Mouse (Mus musculus) liver, embryonic 11.5 days (tissue): ENCODE results near the gene Zswim1. TPM values are rescaled to one million over a fixed set of nuclear protein-coding genes. Genes with fewer than 3 reads are reported as not detected.
"Not testable (repeated sequence)": the region's sequence is repeated elsewhere in the genome, so short reads cannot be mapped to it uniquely, and the experiment has no call there.

ENCODE experiments used
- ATAC-seq: fragments of 200-750 bp; cut with Nextera tagmentation; replicated peaks from 2 replicates; pipeline ENCODE4 v1.8.0; 2017; ENCODE audit warnings: moderate number of reproducible peaks, mild to moderate bottlenecking, moderate TSS enrichment, moderate library complexity; ENCODE audit not compliant: low FRiP score
- DNase-seq: peaks from one replicate; pipeline ENCODE4 v3.0.0-alpha.2; 2017; ENCODE audit warnings: low spot score
- H3K27ac ChIP-seq: fragments of 300-500 bp; sonication (generic); 2 replicates; pipeline ENCODE4 v1.5.1; 2014; ENCODE audit warnings: mild to moderate bottlenecking, low read depth, low read length, control low read depth
- H3K27me3 ChIP-seq: fragments of 300-500 bp; sonication (generic); replicated peaks from 2 replicates; pipeline ENCODE4 v1.6.1; 2014; ENCODE audit warnings: low read length, mixed read lengths; ENCODE audit not compliant: control insufficient read depth, insufficient read depth
- H3K36me3 ChIP-seq: fragments of 300-500 bp; sonication (generic); 2 replicates; pipeline ENCODE4 v1.6.1; 2014; ENCODE audit warnings: mild to moderate bottlenecking, low read length, moderate library complexity, mixed read lengths; ENCODE audit not compliant: control insufficient read depth, insufficient read depth
- H3K4me1 ChIP-seq: fragments of 300-500 bp; sonication (generic); replicated peaks from 2 replicates; pipeline ENCODE4 v1.6.1; 2014; ENCODE audit warnings: low read length, mixed read lengths; ENCODE audit not compliant: control insufficient read depth, insufficient read depth
- H3K4me2 ChIP-seq: fragments of 300-500 bp; sonication (generic); 2 replicates; pipeline ENCODE4 v1.6.1; 2014; ENCODE audit warnings: mild to moderate bottlenecking, control low read depth, moderate library complexity
- H3K4me3 ChIP-seq: fragments of 300-500 bp; sonication (generic); 2 replicates; pipeline ENCODE4 v1.5.1; 2014; ENCODE audit warnings: low read depth, low read length, control low read depth
- H3K9ac ChIP-seq: fragments of 300-500 bp; sonication (generic); 2 replicates; pipeline ENCODE4 v1.6.1; 2014; ENCODE audit warnings: low read depth, low read length, control low read depth
- H3K9me3 ChIP-seq: fragments of 300-500 bp; sonication (generic); 2 replicates; pipeline ENCODE4 v1.6.1; 2016; ENCODE audit warnings: low read length, inconsistent platforms, mixed read lengths; ENCODE audit not compliant: control insufficient read depth
- WGBS: fragments of 180-500 bp; shearing (Covaris S2); extraction: QIAGEN DNeasy Blood & Tissue Kit; methylation state at CpG from one replicate; pipeline ENCODE4 v1.1.7; 2014; 5-methylcytosine and 5-hydroxymethylcytosine counted together
- polyA plus RNA-seq: library from polyadenylated mRNA; unstranded; fragments of >200 nt; fragmentation: Nextera tagmentation; extraction: Ambion mirVana; gene quantifications from 2 replicates; pipeline ENCODE4 v1.2.1, GENCODE M21; 2014

Gene Zswim1
- polyA plus RNA-seq, 1 experiment from 2014 or later, result 13.7 TPM

- 65% methylated on average over 6 of the region's 6 CpGs for WGBS
- Histone ChIP-seq H3K4me2 (no peak overlapping the region), H3K4me3 (no peak overlapping the region), H3K27me3 (no peaks in the 10 kb centered on the region), H3K4me1 (peaks cover 9% of the 10 kb centered on the region), H3K27ac (no peak overlapping the region), H3K36me3 (no peaks in the 10 kb centered on the region), H3K9ac (no peak overlapping the region), H3K9me3 (no peaks in the 10 kb centered on the region)
- no peak for ATAC-seq
- DNase-seq, result no peak
Measured at GRCm38 (mm10) chr2:164871602-164872303, 49.3 kb downstream of the Zswim1 start.

- H3K9me3 ChIP-seq, result no peaks in the 10 kb centered on the region
- WGBS, result 41% methylated on average over 3 of the region's 3 CpGs
- H3K9ac ChIP-seq, result no peak overlapping the region
Measured at GRCm38 (mm10) chr2:164873621-164874020, 51.1 kb downstream of the Zswim1 start.

GRCm38 (mm10) chr2:164874239-164874769, 51.8 kb downstream of the Zswim1 start:
- Histone ChIP-seq H3K9me3 (no peaks in the 10 kb centered on the region), H3K4me3 (no peak overlapping the region), H3K36me3 (no peaks in the 10 kb centered on the region), H3K4me2 (no peak overlapping the region), H3K4me1 (peaks cover 15% of the 10 kb centered on the region), H3K27ac (no peak overlapping the region), H3K9ac (no peak overlapping the region), H3K27me3 (no peaks in the 10 kb centered on the region)
- DNase-seq (no peak), ATAC-seq (no peak)
- WGBS, result 35% methylated on average over 1 of the region's 1 CpGs

More at GRCm38 (mm10) chr2:164873621-164874020, 51.1 kb downstream of the Zswim1 start:
- H3K4me2 ChIP-seq, result no peak overlapping the region
- DNase-seq, result no peak
- no peaks in the 10 kb centered on the region for H3K27me3 ChIP-seq
- H3K27ac ChIP-seq, result no peak overlapping the region
- ATAC-seq, result no peak
- H3K4me1 ChIP-seq, result peaks cover 15% of the 10 kb centered on the region
- no peaks in the 10 kb centered on the region for H3K36me3 ChIP-seq
- H3K4me3 ChIP-seq, result no peak overlapping the region

GRCm38 (mm10) chr2:164875648-164876047, 53.2 kb downstream of the Zswim1 start:
- not testable (repeated sequence) for ATAC-seq, H3K27me3 ChIP-seq, H3K9me3 ChIP-seq, H3K9ac ChIP-seq, DNase-seq, H3K4me2 ChIP-seq, H3K27ac ChIP-seq, H3K4me3 ChIP-seq, H3K36me3 ChIP-seq
- peaks cover 19% of the 10 kb centered on the region for H3K4me1 ChIP-seq
- WGBS, result 41% methylated on average over 2 of the region's 2 CpGs

Other genes starting within 250 kb of the Zswim1 start
- gene Spint3, start 249.2 kb upstream of the Zswim1 start, polyA plus RNA-seq, result not detected in 2 replicates
- not detected in 2 replicates for gene Wfdc6a, start 237.2 kb upstream of the Zswim1 start, polyA plus RNA-seq
- gene Eppin, start 229.1 kb upstream of the Zswim1 start, polyA plus RNA-seq, result not detected in 2 replicates
- not detected in 2 replicates for gene Wfdc6b, start 209.2 kb upstream of the Zswim1 start, polyA plus RNA-seq
- not detected in 2 replicates for gene Wfdc8, start 209.1 kb upstream of the Zswim1 start, polyA plus RNA-seq
- not detected in 2 replicates for gene Wfdc16, start 183.9 kb upstream of the Zswim1 start, polyA plus RNA-seq
- gene Wfdc10, start 166.6 kb upstream of the Zswim1 start, polyA plus RNA-seq, result not detected in 2 replicates
- gene Wfdc9, start 166.1 kb upstream of the Zswim1 start, polyA plus RNA-seq, result not detected in 2 replicates
- gene Wfdc11, start 148.6 kb upstream of the Zswim1 start, polyA plus RNA-seq, result not detected in 2 replicates
- not detected in 2 replicates for gene Wfdc13, start 137.6 kb upstream of the Zswim1 start, polyA plus RNA-seq
- not detected in 2 replicates for gene Spint4, start 124.2 kb upstream of the Zswim1 start, polyA plus RNA-seq
- not detected in 2 replicates for gene Spint5, start 107.4 kb upstream of the Zswim1 start, polyA plus RNA-seq
- 0.18 and 0.38 TPM in 2 replicates for gene Wfdc3, start 76.8 kb upstream of the Zswim1 start, polyA plus RNA-seq
- 50.3 and 50.5 TPM in 2 replicates for gene Dnttip1, start 76.7 kb upstream of the Zswim1 start, polyA plus RNA-seq
- gene Ube2c, start 52.8 kb upstream of the Zswim1 start, polyA plus RNA-seq, result 482 and 522 TPM in 2 replicates
- gene Tnnc2, start 42.7 kb upstream of the Zswim1 start, polyA plus RNA-seq, result 0.47 and 1.1 TPM in 2 replicates
- 8.3 and 8.4 TPM in 2 replicates for gene Snx21, start 36.9 kb upstream of the Zswim1 start, polyA plus RNA-seq
- 23.2 and 23.6 TPM in 2 replicates for gene Acot8, start 17.8 kb upstream of the Zswim1 start, polyA plus RNA-seq
- gene Zswim3, start 17.6 kb upstream of the Zswim1 start, polyA plus RNA-seq, result 7.3 and 8.7 TPM in 2 replicates
- not detected in 2 replicates for gene Spata25, start 5.9 kb downstream of the Zswim1 start, polyA plus RNA-seq
- 97.2 and 103 TPM in 2 replicates for gene Ctsa, start 10.2 kb downstream of the Zswim1 start, polyA plus RNA-seq
- gene Neurl2, start 10.8 kb downstream of the Zswim1 start, polyA plus RNA-seq, result 3.9 and 4.9 TPM in 2 replicates
- gene Pltp, start 35.0 kb downstream of the Zswim1 start, polyA plus RNA-seq, result 9.9 and 10.7 TPM in 2 replicates
- gene Pcif1, start 56.6 kb downstream of the Zswim1 start, polyA plus RNA-seq, result 63.9 and 67.5 TPM in 2 replicates
- 15.0 TPM in 2 replicates for gene Zfp335, start 89.1 kb downstream of the Zswim1 start, polyA plus RNA-seq
- gene Mmp9, start 118.1 kb downstream of the Zswim1 start, polyA plus RNA-seq, result 0.66 and 1.9 TPM in 2 replicates
- 0.55 and 0.70 TPM in 2 replicates for gene Slc12a5, start 138.1 kb downstream of the Zswim1 start, polyA plus RNA-seq
- 45.0 and 45.9 TPM in 2 replicates for gene Ncoa5, start 212.2 kb downstream of the Zswim1 start, polyA plus RNA-seq
- 5.5 and 7.7 TPM in 2 replicates for gene Cd40, start 232.9 kb downstream of the Zswim1 start, polyA plus RNA-seq